Mouse (Mus musculus) WW6 (cell line): ENCODE measurements around the gene Defb18.
"Not testable (repeated sequence)": the region's sequence is repeated elsewhere in the genome, so short reads cannot be mapped to it uniquely, and the experiment has no call there.

Experiments
- DNase-seq: peaks from one replicate; pipeline ENCODE4 v3.0.0-alpha.2; 2013; ENCODE audit warnings: low read depth, low spot score

Defb18 gene

GRCm38 (mm10) chr1:18237343-18237742 is at the start of gene Defb18:
Defb18 (minus strand) TSS chr1:18237443.
- DNase-seq: no peak

GRCm38 (mm10) chr1:18271095-18271494 is 33.9 kb upstream of the Defb18 start:
- DNase-seq: no peak

- no peak for DNase-seq
Measured at GRCm38 (mm10) chr1:18268845-18269244, 31.6 kb upstream of the Defb18 start.

GRCm38 (mm10) chr1:18265038-18265437 is 27.8 kb upstream of the Defb18 start, which contains the start of gene Defb41:
Defb41 (minus strand) TSS chr1:18265138.
- no peak for DNase-seq

- not testable (repeated sequence) for DNase-seq
Measured at GRCm38 (mm10) chr1:18245801-18246580, 8.7 kb upstream of the Defb18 start.

GRCm38 (mm10) chr1:18223385-18223945 is 13.8 kb downstream of the Defb18 start:
- peak; percentile 9 for DNase-seq

- DNase-seq: no peak
Measured at GRCm38 (mm10) chr1:18191719-18192118, 45.5 kb downstream of the Defb18 start.

GRCm38 (mm10) chr1:18190714-18191712 is 46.2 kb downstream of the Defb18 start:
- no peak for DNase-seq
